Mouse (Mus musculus): ENCODE results near the gene Ptprd. TPM values are rescaled to one million over a fixed set of nuclear protein-coding genes. Genes with fewer than 3 reads are reported as not detected.
A peak's percentile ranks its signal among the peaks of the same experiment; 100 is the strongest.

Ptprd gene
- polyA plus RNA-seq, 1 experiment from 2014 or later = 12.9 TPM

DNA sequence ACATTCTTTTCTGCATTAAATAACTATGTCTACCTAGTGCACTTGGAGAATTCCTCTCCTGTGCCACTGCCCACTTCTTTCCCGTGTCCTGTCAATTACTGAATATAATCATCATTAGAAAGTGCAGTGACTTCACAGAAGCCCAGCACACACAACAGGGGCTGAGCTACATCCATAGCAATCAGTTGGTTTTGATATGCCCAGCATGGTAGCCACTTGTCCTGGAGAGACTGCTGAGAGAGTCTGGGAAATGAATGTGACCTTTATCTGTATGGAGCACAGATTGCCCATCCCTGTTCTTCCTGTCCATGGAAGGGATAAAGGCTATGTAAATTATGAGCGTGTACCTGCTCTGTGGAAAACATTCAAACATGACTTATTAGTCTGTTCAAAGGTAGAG lies 1280.2 kb downstream of the Ptprd start:
- H3K4me3 ChIP-seq (replicated peaks) = no peak overlapping the region
- H3K4me2 ChIP-seq (replicated peaks) = no peak overlapping the region
- WGBS = 72% methylated on average over 2 of the region's 2 CpGs
- no peaks in the 10 kb centered on the region for H3K36me3 ChIP-seq
- no peaks in the 10 kb centered on the region for H3K27me3 ChIP-seq (replicated peaks)
- no peak overlapping the region for H3K27ac ChIP-seq
- no peak overlapping the region for H3K9ac ChIP-seq
- no peaks in the 10 kb centered on the region for H3K4me1 ChIP-seq (replicated peaks)
- no peak for ATAC-seq
- H3K9me3 ChIP-seq = no peaks in the 10 kb centered on the region

GRCm38 (mm10) chr4:76913532-76914150 lies 1298.1 kb downstream of the Ptprd start:
- WGBS = 41% methylated on average over 5 of the region's 5 CpGs
- H3K27ac ChIP-seq = no peak overlapping the region
- no peaks in the 10 kb centered on the region for H3K36me3 ChIP-seq
- H3K9ac ChIP-seq = no peak overlapping the region
- H3K27me3 ChIP-seq (replicated peaks) = no peaks in the 10 kb centered on the region
- H3K9me3 ChIP-seq = no peaks in the 10 kb centered on the region
- ATAC-seq = no peak
- no peaks in the 10 kb centered on the region for H3K4me1 ChIP-seq (replicated peaks)
- H3K4me2 ChIP-seq (replicated peaks) = no peak overlapping the region
- no peak overlapping the region for H3K4me3 ChIP-seq (replicated peaks)

DNA sequence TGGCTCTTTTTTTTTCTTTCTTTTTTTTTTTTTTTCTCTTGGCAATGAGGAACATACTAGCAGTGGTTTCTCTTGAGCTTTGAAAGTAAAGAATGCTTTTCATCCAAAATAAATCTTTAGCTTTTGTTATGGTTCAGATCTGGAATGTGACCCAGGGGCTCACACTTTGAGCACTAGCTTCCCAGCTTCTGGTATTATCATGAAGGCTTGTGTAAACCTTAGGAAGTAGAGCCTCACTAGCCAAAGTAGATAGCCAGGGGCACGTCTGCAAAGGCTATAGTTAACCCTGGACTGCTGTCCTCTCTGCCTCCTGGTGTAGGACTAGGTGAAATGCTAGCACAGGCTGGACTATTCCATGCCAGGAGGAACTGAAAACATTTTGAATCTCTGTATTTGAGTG lies 1310.1 kb downstream of the Ptprd start:
- Histone ChIP-seq H3K27ac (no peak overlapping the region), H3K36me3 (no peaks in the 10 kb centered on the region), H3K27me3 (replicated peaks) (no peaks in the 10 kb centered on the region), H3K9ac (no peak overlapping the region), H3K9me3 (no peaks in the 10 kb centered on the region), H3K4me1 (replicated peaks) (no peaks in the 10 kb centered on the region), H3K4me2 (replicated peaks) (no peak overlapping the region), H3K4me3 (replicated peaks) (no peak overlapping the region)
- no peak for ATAC-seq
- WGBS = 26% methylated on average over 1 of the region's 1 CpGs

GRCm38 (mm10) chr4:76889669-76890068 lies 1322.1 kb downstream of the Ptprd start:
- no peaks in the 10 kb centered on the region for H3K36me3 ChIP-seq
- H3K4me1 ChIP-seq (replicated peaks) = no peaks in the 10 kb centered on the region
- no peak overlapping the region for H3K9ac ChIP-seq
- no peak overlapping the region for H3K27ac ChIP-seq
- H3K4me2 ChIP-seq (replicated peaks) = no peak overlapping the region
- H3K27me3 ChIP-seq (replicated peaks) = no peaks in the 10 kb centered on the region
- ATAC-seq = peak; percentile 77
- no peak overlapping the region for H3K4me3 ChIP-seq (replicated peaks)
- WGBS = 35% methylated on average over 1 of the region's 1 CpGs
- no peaks in the 10 kb centered on the region for H3K9me3 ChIP-seq

- 77% methylated on average over 3 of the region's 3 CpGs for WGBS
- Histone ChIP-seq H3K27ac (no peak overlapping the region), H3K9ac (no peak overlapping the region), H3K4me3 (replicated peaks) (no peak overlapping the region), H3K36me3 (no peaks in the 10 kb centered on the region), H3K9me3 (no peaks in the 10 kb centered on the region), H3K27me3 (replicated peaks) (no peaks in the 10 kb centered on the region), H3K4me1 (replicated peaks) (no peaks in the 10 kb centered on the region), H3K4me2 (replicated peaks) (no peak overlapping the region)
- no peak for ATAC-seq
Measured at GRCm38 (mm10) chr4:76881610-76882009, 1330.2 kb downstream of the Ptprd start.

GRCm38 (mm10) chr4:76870971-76871370 lies 1340.8 kb downstream of the Ptprd start:
- no peak overlapping the region for H3K27ac ChIP-seq
- ATAC-seq = no peak
- no peaks in the 10 kb centered on the region for H3K36me3 ChIP-seq
- H3K27me3 ChIP-seq (replicated peaks) = no peaks in the 10 kb centered on the region
- no peak overlapping the region for H3K9ac ChIP-seq
- H3K4me3 ChIP-seq (replicated peaks) = no peak overlapping the region
- no peaks in the 10 kb centered on the region for H3K9me3 ChIP-seq
- H3K4me1 ChIP-seq (replicated peaks) = no peaks in the 10 kb centered on the region
- no peak overlapping the region for H3K4me2 ChIP-seq (replicated peaks)
- WGBS = 74% methylated on average over 1 of the region's 1 CpGs

DNA sequence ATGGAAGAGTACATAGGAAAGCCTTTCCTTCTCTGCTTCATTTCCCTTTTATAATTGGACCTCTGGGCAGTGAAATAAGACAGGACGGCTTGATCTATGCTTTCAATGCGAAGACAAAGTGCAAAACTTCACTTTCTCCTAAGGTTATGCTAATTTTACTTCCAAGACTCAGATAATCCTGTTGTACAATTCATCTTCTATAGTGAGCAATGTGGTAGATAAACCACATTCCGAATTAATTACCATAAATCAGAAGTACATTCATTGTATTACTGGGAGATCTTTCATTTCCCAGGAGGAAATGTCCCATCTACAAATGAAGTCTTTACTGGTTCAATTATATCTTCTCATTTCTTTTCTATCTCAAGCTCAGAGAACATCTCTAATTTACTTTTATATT lies 1346.2 kb downstream of the Ptprd start:
- Histone ChIP-seq H3K4me3 (replicated peaks) (no peak overlapping the region), H3K9me3 (no peaks in the 10 kb centered on the region), H3K36me3 (no peaks in the 10 kb centered on the region)

GRCm38 (mm10) chr4:76846265-76846664 lies 1365.5 kb downstream of the Ptprd start:
- Histone ChIP-seq H3K27me3 (replicated peaks) (no peaks in the 10 kb centered on the region), H3K4me3 (replicated peaks) (no peak overlapping the region), H3K4me2 (replicated peaks) (no peak overlapping the region), H3K27ac (no peak overlapping the region), H3K9me3 (no peaks in the 10 kb centered on the region), H3K36me3 (no peaks in the 10 kb centered on the region), H3K4me1 (replicated peaks) (no peaks in the 10 kb centered on the region), H3K9ac (no peak overlapping the region)
- 76% methylated on average over 7 of the region's 7 CpGs for WGBS
- no peak for ATAC-seq

More for the DNA sequence above, 1346.2 kb downstream of the Ptprd start:
- no peak overlapping the region for H3K9ac ChIP-seq
- H3K4me1 ChIP-seq (replicated peaks) = no peaks in the 10 kb centered on the region
- H3K27ac ChIP-seq = no peak overlapping the region
- ATAC-seq = no peak
- WGBS = 84% methylated on average over 3 of the region's 3 CpGs
- no peaks in the 10 kb centered on the region for H3K27me3 ChIP-seq (replicated peaks)
- H3K4me2 ChIP-seq (replicated peaks) = no peak overlapping the region

DNA sequence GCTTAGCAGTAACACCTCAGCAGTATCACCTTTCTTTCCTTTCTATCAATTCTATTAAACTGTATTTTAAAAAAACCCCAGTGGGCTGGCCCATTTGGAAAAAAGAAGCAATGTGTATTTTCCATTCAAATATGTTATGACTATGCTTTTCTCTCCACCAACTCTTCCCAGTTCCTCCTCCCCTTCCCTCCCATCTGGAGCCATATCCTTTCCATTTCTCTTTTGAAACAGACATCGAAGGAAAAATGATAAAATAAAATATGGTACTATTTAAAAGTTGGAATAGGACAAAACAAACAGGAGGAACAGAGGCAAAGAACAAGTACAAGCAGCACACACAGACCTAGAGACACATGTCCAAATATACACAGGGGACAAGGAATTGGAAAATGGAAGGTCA lies 1372.7 kb downstream of the Ptprd start:
- H3K4me2 ChIP-seq (replicated peaks) = no peak overlapping the region
- H3K4me3 ChIP-seq (replicated peaks) = no peak overlapping the region
- no peaks in the 10 kb centered on the region for H3K36me3 ChIP-seq
- H3K27ac ChIP-seq = no peak overlapping the region
- ATAC-seq = no peak
- H3K27me3 ChIP-seq (replicated peaks) = no peaks in the 10 kb centered on the region
- WGBS = 75% methylated on average over 1 of the region's 1 CpGs
- H3K4me1 ChIP-seq (replicated peaks) = no peaks in the 10 kb centered on the region
- no peaks in the 10 kb centered on the region for H3K9me3 ChIP-seq
- H3K9ac ChIP-seq = no peak overlapping the region

- no peaks in the 10 kb centered on the region for H3K4me1 ChIP-seq (replicated peaks)
- H3K27me3 ChIP-seq (replicated peaks) = no peaks in the 10 kb centered on the region
- H3K36me3 ChIP-seq = no peaks in the 10 kb centered on the region
- no peak overlapping the region for H3K4me2 ChIP-seq (replicated peaks)
- no peak overlapping the region for H3K27ac ChIP-seq
- WGBS = 74% methylated on average over 2 of the region's 2 CpGs
- no peaks in the 10 kb centered on the region for H3K9me3 ChIP-seq
- no peak for ATAC-seq
- no peak overlapping the region for H3K4me3 ChIP-seq (replicated peaks)
- H3K9ac ChIP-seq = no peak overlapping the region
Measured at GRCm38 (mm10) chr4:76812138-76812537, 1399.6 kb downstream of the Ptprd start.

GRCm38 (mm10) chr4:76802708-76803107 lies 1409.1 kb downstream of the Ptprd start:
- Histone ChIP-seq H3K27ac (no peak overlapping the region), H3K9ac (no peak overlapping the region), H3K27me3 (replicated peaks) (no peaks in the 10 kb centered on the region), H3K4me2 (replicated peaks) (no peak overlapping the region), H3K4me3 (replicated peaks) (no peak overlapping the region), H3K9me3 (no peaks in the 10 kb centered on the region), H3K4me1 (replicated peaks) (no peaks in the 10 kb centered on the region), H3K36me3 (no peaks in the 10 kb centered on the region)
- WGBS = 74% methylated on average over 4 of the region's 4 CpGs
- no peak for ATAC-seq

GRCm38 (mm10) chr4:76798010-76799007 lies 1413.5 kb downstream of the Ptprd start:
- Histone ChIP-seq H3K4me2 (replicated peaks) (no peak overlapping the region), H3K27me3 (replicated peaks) (no peaks in the 10 kb centered on the region), H3K36me3 (no peaks in the 10 kb centered on the region), H3K27ac (no peak overlapping the region), H3K9ac (no peak overlapping the region), H3K9me3 (no peaks in the 10 kb centered on the region), H3K4me1 (replicated peaks) (no peaks in the 10 kb centered on the region), H3K4me3 (replicated peaks) (no peak overlapping the region)
- 65% methylated on average over 9 of the region's 9 CpGs for WGBS
- ATAC-seq = no peak

All from intestine, embryonic 15.5 days (tissue).